9 mouse cellular contexts compared by ENCODE assay signal in genomic region chr5:102149481-102150129, GRCm38 (mm10).
DNase-seq lines count a peak whose midpoint lies in the region; ATAC-seq lines count a peak whose summit lies in the region.
"Had no signal": no experiment of that assay in that cellular context is flagged by ENCODE, and none has a peak within 500 bp of the region (broad histone marks: within the 10 kb centered on the region; RNA-seq: fewer than 3 reads in every experiment).

No protein-coding gene starts in this region.

- no peaks in the 10 kb centered on the region for H3K36me3 ChIP-seq in liver, embryonic 12.5 days
- H3K36me3 ChIP-seq in limb, embryonic 12.5 days: no peaks in the 10 kb centered on the region
- H3K36me3 ChIP-seq: embryonic facial prominence, embryonic 12.5 days had no signal

- ATAC-seq in liver, embryonic 12.5 days: no peak
- ATAC-seq in limb, embryonic 12.5 days (ENCODE audit: insufficient number of reproducible peaks, insufficient read depth, low FRiP score, low TSS enrichment, low read depth): peak; percentile 26; the same call in 1 of the 2 replicates

- H3K4me3 ChIP-seq in liver, embryonic 12.5 days: no peak overlapping the region
- no peak overlapping the region for H3K4me3 ChIP-seq in limb, embryonic 12.5 days (replicated peaks)
- H3K4me3 ChIP-seq: embryonic facial prominence, embryonic 12.5 days had no signal

- H3K27me3 ChIP-seq in liver, embryonic 12.5 days (replicated peaks): no peaks in the 10 kb centered on the region
- H3K27me3 ChIP-seq in limb, embryonic 12.5 days: no peaks in the 10 kb centered on the region
- H3K27me3 ChIP-seq: embryonic facial prominence, embryonic 12.5 days had no signal

- H3K4me2 ChIP-seq in liver, embryonic 12.5 days: no peak overlapping the region
- H3K4me2 ChIP-seq in limb, embryonic 12.5 days: peak overlapping the region; percentile 8
- H3K4me2 ChIP-seq: embryonic facial prominence, embryonic 12.5 days had no signal

- WGBS in liver, embryonic 12.5 days (ENCODE audit: insufficient replicate concordance): 46% methylated on average over 14 of the region's 14 CpGs
- 30% methylated on average over 14 of the region's 14 CpGs for WGBS in limb, embryonic 12.5 days

- peak; percentile 65 for DNase-seq in liver
- DNase-seq in cerebellum, adult 9-11 months: peak; percentile 72
- DNase-seq in frontal cortex, postnatal 10 days (ENCODE audit: low spot score in 2 of 2): peak; percentile 69 to 84
- peak; percentile 79 for DNase-seq in kidney, adult 9 months
- peak; percentile 83 for DNase-seq in neural tube, embryonic 10.5 days (ENCODE audit: extremely low spot score, low spot score)
- DNase-seq in testis, postnatal 14 days (ENCODE audit: low spot score): peak; percentile 40

- no peak overlapping the region for H3K9ac ChIP-seq in liver, embryonic 12.5 days
- no peak overlapping the region for H3K9ac ChIP-seq in limb, embryonic 12.5 days (replicated peaks)
- H3K9ac ChIP-seq: embryonic facial prominence, embryonic 12.5 days had no signal

- H3K9me3 ChIP-seq in liver, embryonic 12.5 days (replicated peaks): no peaks in the 10 kb centered on the region
- no peaks in the 10 kb centered on the region for H3K9me3 ChIP-seq in limb, embryonic 12.5 days
- H3K9me3 ChIP-seq: embryonic facial prominence, embryonic 12.5 days had no signal

- no peak overlapping the region for H3K27ac ChIP-seq in liver, embryonic 12.5 days
- no peak overlapping the region for H3K27ac ChIP-seq in limb, embryonic 12.5 days
- H3K27ac ChIP-seq: embryonic facial prominence, embryonic 12.5 days had no signal

- H3K4me1 ChIP-seq in liver, embryonic 12.5 days: no peaks in the 10 kb centered on the region
- peaks cover 6% of the 10 kb centered on the region; the same call in 1 of the 2 replicates for H3K4me1 ChIP-seq in limb, embryonic 12.5 days (replicated peaks)
- H3K4me1 ChIP-seq: embryonic facial prominence, embryonic 12.5 days had no signal
